Mouse (Mus musculus) kidney, adult 11 months (tissue): ENCODE measurements around the gene 4632433K11Rik.
A peak's percentile ranks its signal among the peaks of the same experiment; 100 is the strongest.
"Not testable (repeated sequence)": the region's sequence is repeated elsewhere in the genome, so short reads cannot be mapped to it uniquely, and the experiment has no call there.

Source experiments
- DNase-seq: peaks from one replicate; pipeline ENCODE4 v3.0.0; 2022

4632433K11Rik gene

DNA sequence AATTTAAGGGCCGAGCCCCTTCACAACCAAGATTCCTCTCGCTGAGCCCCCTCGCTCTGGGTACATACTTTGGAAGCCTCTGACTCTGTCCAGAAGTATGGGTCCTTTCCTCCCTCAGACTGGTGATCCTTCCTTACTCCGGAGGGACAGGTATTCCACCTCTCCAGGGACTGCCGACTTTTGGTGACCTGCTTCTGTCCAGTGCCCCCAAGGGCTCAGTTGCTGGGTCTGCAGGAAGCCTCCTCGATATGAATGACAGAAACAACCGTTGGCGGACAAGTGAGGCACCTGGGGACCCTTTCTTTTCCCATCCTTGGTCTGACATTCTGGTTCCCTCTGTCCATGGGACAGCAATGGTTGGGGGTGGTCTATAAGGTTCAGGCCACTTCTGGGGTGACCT is 23.5 kb downstream of the 4632433K11Rik start:
- DNase-seq: no peak

DNA sequence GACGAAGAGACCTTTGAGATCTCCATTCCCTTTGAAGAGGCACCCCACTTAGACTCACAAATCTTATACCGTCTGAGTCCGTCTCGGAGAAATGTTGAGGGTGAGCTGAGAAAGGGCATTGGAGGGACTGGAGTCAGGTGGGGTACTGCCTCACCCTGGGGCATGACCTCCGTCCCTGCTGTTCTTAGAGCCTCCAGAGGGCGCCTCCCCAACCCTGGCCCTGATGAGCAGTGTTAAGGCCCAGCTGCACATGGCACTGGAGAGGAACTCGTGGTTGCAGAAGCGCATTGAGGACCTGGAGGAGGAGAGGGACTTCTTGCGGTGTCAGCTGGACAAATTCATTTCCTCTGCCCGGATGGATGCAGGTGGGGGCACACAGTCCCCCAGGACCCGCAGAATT is 23.9 kb downstream of the 4632433K11Rik start:
- no peak for DNase-seq

DNA sequence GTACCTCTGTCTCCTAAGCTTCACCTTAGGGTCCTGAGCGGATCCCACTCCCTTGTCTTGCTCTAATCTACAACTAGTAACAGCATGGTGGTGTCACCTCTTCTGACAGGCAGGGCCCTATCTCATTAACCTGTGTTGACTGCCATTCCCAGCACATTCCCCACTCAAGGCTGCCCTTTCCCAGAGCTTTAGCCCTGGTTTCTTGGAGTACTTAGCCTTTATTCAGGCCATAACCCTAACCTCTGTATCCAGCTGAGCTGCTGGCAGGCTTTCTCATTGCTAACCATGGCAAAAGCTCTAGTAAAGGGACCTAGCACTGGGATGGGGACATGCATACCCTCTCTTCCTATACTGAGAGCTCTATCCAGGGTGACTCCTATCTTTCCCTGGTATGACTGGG is 24.7 kb downstream of the 4632433K11Rik start:
- no peak for DNase-seq

DNA sequence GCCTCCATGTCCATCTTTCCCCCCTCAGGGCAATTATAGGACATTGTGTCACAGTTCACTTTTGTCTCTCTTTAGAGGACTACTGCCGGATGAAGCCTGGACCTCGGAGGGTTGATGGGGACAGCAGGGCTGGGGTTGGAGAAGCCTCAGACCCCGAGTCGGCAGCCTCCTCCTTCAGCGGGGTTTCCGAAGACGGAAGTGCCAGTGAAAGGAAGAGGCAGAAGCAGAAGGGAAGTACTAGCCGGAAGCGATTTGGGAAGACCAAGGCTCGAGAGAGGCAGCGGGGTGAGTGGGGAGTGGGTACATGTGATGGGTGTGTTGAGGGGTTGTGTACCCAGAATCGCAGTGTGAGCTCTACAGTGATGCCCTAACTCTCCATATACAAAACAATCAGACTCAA is 25.5 kb downstream of the 4632433K11Rik start:
- DNase-seq: no peak

DNA sequence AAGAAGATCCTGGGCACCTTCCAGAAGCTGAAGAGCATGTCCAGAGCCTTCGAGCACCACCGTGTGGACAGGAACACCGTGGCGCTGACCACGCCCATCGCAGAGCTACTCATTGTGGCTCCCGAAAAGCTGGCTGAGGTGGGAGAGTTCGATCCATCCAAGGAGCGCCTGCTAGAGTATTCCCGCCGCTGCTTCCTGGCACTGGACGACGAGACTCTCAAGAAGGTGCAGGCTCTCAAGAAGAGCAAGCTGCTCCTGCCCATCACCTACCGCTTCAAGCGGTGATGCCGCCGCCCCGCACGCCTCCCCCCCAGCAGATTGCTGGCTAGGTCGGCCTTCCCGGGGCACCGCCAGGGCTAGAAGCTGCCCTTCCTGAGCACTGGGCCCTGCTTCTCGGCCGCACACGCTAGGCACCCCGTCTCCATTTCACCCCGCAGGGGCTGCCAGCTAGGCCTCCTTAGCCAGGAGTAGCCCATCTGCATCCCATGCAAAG is 26.4 kb downstream of the 4632433K11Rik start:
- peak; percentile 85 for DNase-seq

DNA sequence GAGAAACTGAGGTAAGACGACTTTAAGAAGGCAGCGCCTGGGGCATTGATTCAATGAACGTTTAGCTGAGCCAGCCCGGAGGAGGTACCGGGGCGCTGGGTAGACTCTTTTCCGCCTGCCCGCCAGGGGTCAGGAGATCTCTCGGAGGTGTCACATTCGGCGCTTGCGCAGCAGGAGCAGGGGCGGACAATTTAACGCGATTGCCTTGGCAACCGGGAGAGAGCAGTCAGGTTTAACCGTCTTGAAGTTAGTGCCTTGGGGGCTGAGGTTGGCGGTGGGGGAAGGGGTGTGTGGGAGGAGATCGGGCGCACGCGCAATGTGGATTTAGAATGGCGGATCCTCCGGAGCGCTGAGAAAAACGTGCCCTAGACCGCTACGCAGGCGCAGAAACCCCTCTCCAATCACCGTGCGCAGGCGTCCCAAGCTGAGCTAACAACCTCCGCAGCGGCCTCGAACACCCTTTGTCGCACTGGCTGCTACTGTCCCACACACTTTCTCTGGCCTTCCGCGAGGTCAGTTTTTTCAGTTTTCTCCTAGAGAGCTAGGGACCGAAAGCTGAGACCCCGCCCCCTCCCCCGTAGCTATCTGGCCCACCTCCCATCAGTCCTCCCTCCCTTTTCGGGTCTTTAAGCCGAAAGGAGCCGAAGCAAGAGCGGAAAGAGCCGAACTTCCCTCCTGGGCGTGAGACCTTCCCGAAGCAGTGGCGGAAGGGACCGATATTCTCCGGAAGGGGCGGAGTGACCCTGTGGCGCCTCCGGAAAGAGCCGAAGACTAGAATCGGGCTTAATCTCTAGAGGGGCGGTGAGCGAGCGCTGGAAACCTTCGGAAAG is 27.2 kb downstream of the 4632433K11Rik start:
- DNase-seq: peak; percentile 97

DNA sequence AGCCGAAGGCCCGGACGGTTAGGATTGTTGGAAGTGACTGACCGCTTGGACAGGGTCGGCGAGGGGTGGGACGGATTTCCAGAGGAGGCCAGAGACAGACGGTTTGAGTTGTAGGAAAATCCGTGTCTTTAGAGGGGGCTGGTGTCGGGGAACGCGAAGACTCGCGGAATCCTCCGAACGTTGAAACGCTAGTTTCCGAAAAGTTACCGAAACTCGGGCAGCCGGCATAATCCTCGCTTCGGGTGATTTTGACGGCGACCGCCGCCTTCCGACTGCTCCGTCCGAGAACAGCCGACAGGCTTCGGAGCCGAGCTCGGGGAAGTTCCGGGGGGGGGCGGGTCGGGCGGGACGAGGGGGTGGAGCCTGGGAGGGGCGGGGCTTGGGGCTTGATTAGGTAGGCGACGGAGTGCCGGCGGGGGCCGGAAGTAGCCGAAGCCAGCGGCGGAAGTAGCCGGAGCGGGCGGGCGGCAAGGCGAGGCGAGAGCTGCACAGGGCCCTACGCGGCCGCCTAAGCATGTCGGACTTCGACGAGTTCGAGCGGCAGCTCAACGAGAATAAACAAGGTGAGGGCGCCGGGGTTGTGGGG is 27.9 kb downstream of the 4632433K11Rik start, which contains the start of gene U2af2:
TSS of gene U2af2 (plus strand) at position 370 of the 586 bp plus-strand sequence.
- DNase-seq: peak; percentile 92

DNA sequence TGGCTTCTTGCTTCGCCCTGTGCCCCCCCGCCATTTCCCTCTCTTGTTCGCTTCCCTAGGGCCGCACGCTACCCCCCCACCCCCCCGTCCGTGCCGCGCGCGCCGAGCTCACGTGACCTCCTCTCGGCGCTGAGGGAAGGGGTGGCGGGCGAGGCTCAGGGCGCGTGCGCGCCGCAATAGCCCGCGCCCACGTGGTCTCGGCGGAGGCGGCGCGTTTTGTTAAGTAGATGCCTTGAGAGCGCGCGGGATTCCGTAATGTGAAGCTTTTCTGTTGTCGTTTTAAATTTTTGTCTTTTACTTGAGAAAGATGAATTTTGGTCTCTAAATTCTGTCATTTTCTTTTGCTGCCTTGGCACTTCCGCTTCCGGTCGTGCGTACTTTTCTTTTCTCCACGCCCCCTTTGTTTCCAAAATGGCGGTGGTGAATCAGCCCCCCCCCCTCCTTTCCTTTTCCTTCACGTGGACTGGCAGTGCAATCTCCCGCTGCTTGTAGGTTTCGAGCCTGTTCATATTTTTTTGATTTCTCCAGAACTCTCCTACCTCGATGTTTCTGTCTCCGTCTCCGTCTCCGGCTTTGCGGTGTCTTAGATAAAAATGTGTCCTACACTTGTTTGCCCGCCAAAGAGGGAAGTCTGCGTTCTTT is 28.6 kb downstream of the 4632433K11Rik start:
- DNase-seq: no peak

DNA sequence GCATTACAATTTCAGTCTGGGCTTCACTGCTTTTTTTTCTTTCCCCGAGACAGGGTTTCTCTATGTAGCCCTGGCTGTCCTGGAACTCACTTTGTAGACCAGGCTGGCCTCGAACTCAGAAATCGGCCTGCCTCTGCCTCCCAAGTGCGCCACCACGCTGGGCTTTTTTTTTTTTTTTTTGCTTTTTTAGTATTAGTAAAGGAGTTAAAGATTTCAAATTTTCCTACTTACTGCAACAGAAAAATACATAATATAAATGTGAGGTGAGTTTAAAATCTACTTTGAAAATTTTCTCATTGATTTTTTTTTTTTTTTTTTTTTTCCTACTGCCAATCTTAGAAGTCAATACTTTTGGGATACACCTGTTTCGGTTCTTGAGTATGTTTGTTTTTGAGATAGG is 31.0 kb downstream of the 4632433K11Rik start:
- no peak for DNase-seq

DNA sequence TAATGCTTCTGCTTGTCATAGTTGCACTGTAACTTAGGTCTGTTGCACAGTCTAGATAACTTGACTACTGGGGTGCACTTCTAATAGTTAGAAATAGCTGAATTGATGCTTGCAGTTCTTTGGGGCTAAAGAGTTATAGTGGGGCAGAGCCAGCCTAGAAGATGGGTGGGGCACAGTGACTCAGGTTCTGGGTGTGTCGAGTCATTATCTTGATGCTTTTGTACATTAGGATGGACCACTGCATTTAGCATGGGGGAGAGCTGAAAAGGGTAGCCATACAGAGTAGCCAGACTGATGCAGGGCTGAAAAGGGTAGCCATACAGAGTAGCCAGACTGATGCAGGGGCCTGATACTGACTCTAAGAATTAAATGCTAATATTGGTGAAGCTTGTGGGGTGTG is 39.7 kb downstream of the 4632433K11Rik start:
- DNase-seq: no peak

DNA sequence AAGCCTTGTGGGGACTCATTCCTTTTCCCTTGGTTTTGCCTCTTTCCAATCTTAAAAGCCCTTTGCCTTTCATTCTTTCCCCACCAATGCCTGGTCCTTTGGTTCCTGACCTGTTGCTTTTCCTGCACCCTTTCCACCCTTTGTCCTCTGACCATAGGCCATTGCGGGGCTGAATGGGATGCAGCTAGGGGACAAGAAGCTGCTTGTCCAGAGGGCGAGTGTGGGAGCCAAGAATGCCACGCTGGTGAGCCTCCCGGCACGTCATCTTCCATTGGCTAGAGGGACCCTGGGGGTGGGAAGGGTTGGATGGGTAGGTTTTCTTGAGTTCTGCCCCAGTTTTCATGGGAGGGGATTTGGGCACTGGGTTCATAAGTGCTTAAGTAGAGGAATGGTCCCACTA is 41.1 kb downstream of the 4632433K11Rik start:
- DNase-seq: no peak

DNA sequence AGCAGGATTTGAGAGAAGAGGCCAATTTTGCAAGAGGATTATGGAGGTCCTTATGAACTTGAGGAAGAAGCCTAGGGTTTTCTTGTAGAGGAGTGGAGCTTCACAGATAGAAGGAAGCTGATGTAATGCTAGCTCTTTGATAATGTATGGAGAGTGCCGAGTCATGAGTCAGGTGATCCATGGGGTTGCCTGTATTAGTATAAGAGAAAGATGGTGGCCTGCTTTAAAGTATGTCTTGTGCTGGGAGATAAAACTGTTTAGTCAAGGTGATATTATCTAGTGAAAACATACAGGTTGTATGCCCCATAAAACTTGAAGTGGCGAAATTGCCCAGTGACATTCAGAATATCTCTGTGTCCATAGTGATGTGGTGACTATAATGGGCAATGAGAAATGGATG is 43.0 kb downstream of the 4632433K11Rik start:
- no peak for DNase-seq

DNA sequence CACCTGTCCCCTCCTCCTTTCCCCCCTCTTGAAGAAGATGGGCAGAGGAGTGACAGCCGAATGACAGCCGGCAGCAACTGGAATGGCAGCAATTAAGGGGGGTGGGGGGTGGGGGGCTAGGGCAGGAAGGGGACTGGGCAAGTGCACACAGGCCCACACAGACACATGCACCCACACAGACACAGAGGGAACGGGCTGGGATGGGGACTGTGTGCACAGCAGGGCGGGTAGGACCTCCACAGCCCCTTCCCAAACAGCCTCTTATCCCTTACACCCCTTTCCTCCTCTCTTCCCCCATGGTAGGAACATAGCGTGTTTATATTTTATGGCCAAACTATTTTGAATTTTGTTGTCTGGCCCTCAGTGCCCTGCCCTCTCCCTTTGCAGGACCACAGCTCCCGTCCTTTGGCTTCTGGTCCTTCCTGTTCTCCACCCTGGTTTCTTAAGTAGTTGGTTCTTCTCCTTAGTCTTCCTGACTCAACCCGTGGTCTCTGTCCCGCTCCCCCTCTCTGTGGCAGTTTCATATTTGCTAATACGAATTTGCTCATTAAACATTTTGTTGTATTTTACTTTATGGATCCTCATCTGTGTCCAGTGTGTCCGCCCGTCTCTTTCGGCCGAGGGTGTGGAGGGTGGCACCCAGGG is 45.6 kb downstream of the 4632433K11Rik start:
- not testable (repeated sequence) for DNase-seq

DNA sequence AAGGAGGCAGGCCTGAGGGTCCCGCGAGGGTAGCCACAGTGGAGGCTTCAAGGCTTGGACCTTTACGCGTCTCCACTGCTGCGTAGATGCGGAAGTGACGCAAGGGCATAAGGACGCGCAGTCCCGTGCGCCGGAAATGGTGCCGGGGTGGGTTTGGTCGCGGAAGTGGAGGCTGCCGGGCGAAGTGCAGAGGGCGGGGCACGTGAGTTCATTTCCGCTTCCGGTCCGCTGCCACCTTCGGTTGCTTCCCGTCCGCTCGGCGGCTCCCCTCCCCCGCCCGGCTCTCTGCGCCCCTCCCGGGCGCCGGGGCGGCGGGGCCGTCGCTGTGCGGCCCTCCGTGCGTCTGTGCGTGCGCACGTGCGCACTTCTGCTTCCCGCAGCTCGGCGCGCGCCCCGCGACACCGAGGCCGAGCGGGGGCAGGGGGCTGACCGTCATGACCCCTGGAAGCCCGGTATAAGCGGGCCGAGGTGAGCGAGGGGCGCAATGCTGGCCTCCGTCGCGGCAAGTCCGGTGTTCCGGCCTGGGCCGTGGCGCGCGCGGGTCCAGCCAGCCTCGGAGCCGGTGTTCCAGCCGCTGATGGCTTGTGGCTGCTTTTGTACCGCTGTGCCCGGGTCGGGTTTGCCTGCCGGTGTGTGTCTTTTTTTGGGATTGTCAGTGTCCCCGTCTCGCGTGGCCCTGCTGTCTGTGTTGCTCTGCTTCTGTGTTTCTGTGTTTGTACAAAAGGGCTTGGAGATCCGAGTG is 46.3 kb downstream of the 4632433K11Rik start, which contains the start of gene Epn1:
TSS of gene Epn1 (plus strand) at position 226 of the 742 bp plus-strand sequence.
- peak; percentile 94 for DNase-seq

DNA sequence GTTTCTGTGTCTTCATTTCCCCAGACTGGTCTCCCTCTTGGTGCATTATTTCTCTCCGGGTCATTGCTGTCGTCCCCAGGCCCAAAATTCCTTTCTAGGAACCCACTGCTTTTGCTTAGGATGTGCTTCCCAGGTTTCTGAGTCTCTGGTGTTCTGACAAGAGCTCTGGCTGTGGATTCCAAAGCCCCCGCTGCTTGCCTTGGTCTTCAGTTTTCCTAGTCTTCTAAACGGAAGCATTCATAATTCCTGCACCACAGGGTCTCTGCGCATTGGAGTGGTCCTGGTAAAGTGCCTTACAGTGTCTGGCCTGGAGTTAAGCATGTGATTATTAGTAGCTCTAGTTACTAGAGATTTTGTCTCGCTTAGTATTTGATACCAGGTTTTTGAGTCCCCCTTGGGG is 46.9 kb downstream of the 4632433K11Rik start:
- no peak for DNase-seq

DNA sequence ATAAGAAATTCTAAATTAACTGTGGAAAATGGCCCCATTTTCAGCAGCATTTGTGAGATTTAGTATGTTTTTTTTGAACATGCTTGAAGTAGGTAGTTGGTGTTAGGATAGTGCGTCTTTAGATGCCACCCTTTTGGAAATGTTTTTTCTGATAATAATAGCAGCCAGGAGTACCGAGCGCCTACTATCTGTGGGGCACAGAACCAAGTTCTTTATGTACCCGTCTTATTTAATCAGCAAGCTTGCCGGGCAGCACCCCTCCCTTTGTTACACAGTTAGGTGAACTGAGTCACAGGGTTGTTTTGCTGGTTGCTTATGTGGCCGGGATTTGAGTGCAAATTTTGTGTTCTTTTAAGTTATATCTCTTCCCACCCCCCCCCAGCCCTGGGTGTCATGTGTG is 47.3 kb downstream of the 4632433K11Rik start:
- no peak for DNase-seq

DNA sequence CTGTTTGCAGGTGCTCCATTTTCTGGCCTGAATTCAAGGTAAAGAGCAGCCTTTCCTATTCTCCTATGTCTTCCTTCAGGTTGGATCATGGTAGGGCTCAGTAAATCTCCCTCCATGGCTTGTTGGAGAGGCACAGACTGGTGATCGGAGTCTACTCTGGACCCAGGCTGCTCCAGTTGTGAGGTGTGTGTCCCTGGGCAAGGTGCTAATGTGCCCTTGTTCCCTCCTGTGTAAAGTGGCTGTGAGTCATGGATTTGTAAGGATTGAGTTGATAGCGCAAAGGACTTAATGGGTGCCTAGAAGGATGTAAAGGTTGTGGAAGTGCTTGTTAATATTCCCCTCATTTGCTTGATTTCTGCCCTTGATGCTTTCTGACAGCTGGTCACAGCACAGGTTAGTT is 48.0 kb downstream of the 4632433K11Rik start:
- no peak for DNase-seq

DNA sequence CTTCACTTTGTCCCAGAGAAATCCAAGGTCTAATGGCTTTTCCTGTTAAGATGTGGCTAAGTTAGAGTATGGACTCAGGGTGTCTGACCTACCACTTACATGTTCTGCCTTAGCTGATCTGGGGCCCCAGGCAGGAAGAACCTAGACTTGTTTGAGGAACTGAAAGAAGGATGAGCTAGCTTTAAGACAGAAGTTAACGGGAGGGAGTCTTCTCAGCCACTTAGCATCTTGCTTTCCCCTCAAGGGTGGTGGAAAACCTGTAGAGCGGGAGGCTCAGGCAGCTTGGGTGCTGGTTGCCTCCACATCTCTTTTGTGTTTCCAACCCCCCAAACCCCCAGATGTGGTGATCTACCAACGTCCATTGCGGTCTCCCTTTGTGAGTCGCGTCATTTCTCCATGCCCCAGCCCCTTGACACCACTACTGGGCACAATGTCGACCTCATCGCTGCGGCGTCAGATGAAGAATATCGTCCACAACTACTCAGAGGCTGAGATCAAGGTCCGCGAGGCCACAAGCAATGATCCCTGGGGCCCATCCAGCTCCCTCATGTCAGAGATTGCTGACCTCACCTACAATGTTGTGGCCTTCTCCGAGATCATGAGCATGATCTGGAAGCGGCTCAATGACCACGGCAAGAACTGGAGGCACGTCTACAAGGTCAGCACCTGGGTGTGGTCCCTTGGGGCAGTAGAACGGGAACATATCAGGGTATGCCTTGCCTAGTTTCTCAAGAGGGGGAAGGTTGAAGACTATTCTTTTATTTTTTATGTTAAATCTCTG is 49.6 kb downstream of the 4632433K11Rik start:
- peak; percentile 76 for DNase-seq
